ENCODE assay signal across 8 mouse cellular contexts in genomic region chr6:124996551-124997501, GRCm38 (mm10). TPM values are rescaled to one million over a fixed set of nuclear protein-coding genes. Genes with fewer than 3 reads are reported as not detected.
DNase-seq lines count a peak whose midpoint lies in the region; ATAC-seq and TF ChIP-seq lines count a peak whose summit lies in the region.

Gene Pianp (plus strand): TSS chr6:124996694.

- 1% methylated on average over 51 of the region's 78 CpGs for WGBS in forebrain, embryonic 13.5 days
- 1% methylated on average over 57 of the region's 78 CpGs for WGBS in heart, postnatal 0 days
- 2% methylated on average over 76 of the region's 78 CpGs for WGBS in liver, embryonic 15.5 days (ENCODE audit: insufficient replicate concordance)
- under 1% methylated on average over 54 of the region's 78 CpGs for WGBS in stomach, embryonic 15.5 days

- H3K4me3 ChIP-seq in brown adipose tissue, adult 24 weeks (ENCODE audit: insufficient read depth, low read depth, low read length) = peak within 1 kb of the TSS; percentile 39
- peak within 1 kb of the TSS; percentile 67 for H3K4me3 ChIP-seq in forebrain, embryonic 13.5 days
- peak within 1 kb of the TSS; percentile 50 for H3K4me3 ChIP-seq in heart, postnatal 0 days (ENCODE audit: low read depth, low read length)
- peak within 1 kb of the TSS; percentile 46 for H3K4me3 ChIP-seq in liver, embryonic 15.5 days (replicated peaks)
- H3K4me3 ChIP-seq in stomach, embryonic 15.5 days (replicated peaks) = peak within 1 kb of the TSS; percentile 55

- peaks cover 86% of the 10 kb centered on the region for H3K27me3 ChIP-seq in forebrain, embryonic 13.5 days
- peaks cover 81% of the 10 kb centered on the region for H3K27me3 ChIP-seq in heart, postnatal 0 days (ENCODE audit: control insufficient read depth, insufficient read depth, low read length)
- H3K27me3 ChIP-seq in liver, embryonic 15.5 days = peaks cover 100% of the 10 kb centered on the region
- H3K27me3 ChIP-seq in stomach, embryonic 15.5 days (replicated peaks) = peaks cover 74% of the 10 kb centered on the region

- H3K9ac ChIP-seq in forebrain, embryonic 13.5 days = peak within 1 kb of the TSS; percentile 86
- 0 out of 2 replicates have a peak within 1 kb of the TSS, but pooled peaks have one; percentile 2 for H3K9ac ChIP-seq in heart, postnatal 0 days (replicated peaks; ENCODE audit: low read depth, low read length)
- H3K9ac ChIP-seq in liver, embryonic 15.5 days = no peak within 1 kb of the TSS
- H3K9ac ChIP-seq in stomach, embryonic 15.5 days = peak within 1 kb of the TSS; percentile 44

- H3K36me3 ChIP-seq in forebrain, embryonic 13.5 days (ENCODE audit: poor library complexity, severe bottlenecking) = no peaks in the 10 kb centered on the region
- H3K36me3 ChIP-seq in heart, postnatal 0 days (replicated peaks; ENCODE audit: control insufficient read depth, insufficient read depth, low read length) = no peaks in the 10 kb centered on the region
- no peaks in the 10 kb centered on the region for H3K36me3 ChIP-seq in liver, embryonic 15.5 days (replicated peaks)
- H3K36me3 ChIP-seq in stomach, embryonic 15.5 days = no peaks in the 10 kb centered on the region

- H3K9me3 ChIP-seq in forebrain, embryonic 13.5 days (replicated peaks) = no peaks in the 10 kb centered on the region
- no peaks in the 10 kb centered on the region for H3K9me3 ChIP-seq in heart, postnatal 0 days (replicated peaks; ENCODE audit: control insufficient read depth, low read length)
- H3K9me3 ChIP-seq in liver, embryonic 15.5 days (replicated peaks) = no peaks in the 10 kb centered on the region
- no peaks in the 10 kb centered on the region for H3K9me3 ChIP-seq in stomach, embryonic 15.5 days

- no peak for DNase-seq in heart, postnatal 0 days (ENCODE audit: low spot score)
- DNase-seq in kidney, postnatal 25 days = peak; percentile 76 to 77
- DNase-seq in neural tube, embryonic 10.5 days (ENCODE audit: extremely low spot score, low spot score) = peak; percentile 84

- no peak within 1 kb of the TSS for H3K27ac ChIP-seq in brown adipose tissue, adult 24 weeks (replicated peaks; ENCODE audit: low read depth, low read length)
- peak within 1 kb of the TSS; percentile 61 for H3K27ac ChIP-seq in forebrain, embryonic 13.5 days
- H3K27ac ChIP-seq in heart, postnatal 0 days (ENCODE audit: low read depth) = no peak within 1 kb of the TSS
- H3K27ac ChIP-seq in liver, embryonic 15.5 days (replicated peaks) = no peak within 1 kb of the TSS
- H3K27ac ChIP-seq in stomach, embryonic 15.5 days = no peak within 1 kb of the TSS

- no peak for TF ChIP-seq EP300 in heart, postnatal 0 days (IDR thresholded peaks at IDR 0.05; ENCODE audit: low read depth)

- H3K4me2 ChIP-seq in forebrain, embryonic 13.5 days = peak within 1 kb of the TSS; percentile 97
- peak within 1 kb of the TSS; percentile 84 for H3K4me2 ChIP-seq in heart, postnatal 0 days (ENCODE audit: low read depth, low read length)
- H3K4me2 ChIP-seq in liver, embryonic 15.5 days = peak within 1 kb of the TSS; percentile 70
- peak within 1 kb of the TSS; percentile 100 for H3K4me2 ChIP-seq in stomach, embryonic 15.5 days

- H3K4me1 ChIP-seq in brown adipose tissue, adult 24 weeks (ENCODE audit: control insufficient read depth, insufficient read depth, insufficient read length, low read length) = no peaks in the 10 kb centered on the region; the same call in 1 of the 2 replicates
- peaks cover 29% of the 10 kb centered on the region for H3K4me1 ChIP-seq in forebrain, embryonic 13.5 days
- H3K4me1 ChIP-seq in heart, postnatal 0 days (ENCODE audit: control insufficient read depth, insufficient read depth) = peaks cover 6% of the 10 kb centered on the region; the same call in 1 of the 2 replicates
- H3K4me1 ChIP-seq in liver, embryonic 15.5 days (replicated peaks) = peaks cover 12% of the 10 kb centered on the region
- H3K4me1 ChIP-seq in stomach, embryonic 15.5 days = peaks cover 21% of the 10 kb centered on the region

- peak; percentile 74 for ATAC-seq in CD4-positive, CD25-positive, alpha-beta regulatory T cell, adult 4 months
- ATAC-seq in forebrain, embryonic 13.5 days = peak; percentile 88
- peak; percentile 52 for ATAC-seq in heart, postnatal 0 days (ENCODE audit: insufficient read depth, low read depth)
- ATAC-seq in liver, embryonic 15.5 days (ENCODE audit: insufficient read depth) = 0 out of 2 replicates have a peak, but pooled peaks have one; percentile 14
- peak; percentile 59; the same call in 1 of the 2 replicates for ATAC-seq in stomach, embryonic 15.5 days (ENCODE audit: insufficient read depth, low FRiP score, low read depth)

- TF ChIP-seq CTCF in heart, postnatal 0 days (IDR thresholded peaks at IDR 0.05; ENCODE audit: low read depth) = no peak

RNA-seq across cellular contexts. Expression of gene Pianp, which starts in this region (rescaled TPM):
- under 1 TPM in 1 of 2 experiments, not detected in 1; 0.15 TPM for polyA plus RNA-seq in CD4-positive, CD25-positive, alpha-beta regulatory T cell, adult 4 months (2017; shearing (Covaris generic))
- 0.54 TPM in 1 of 2 replicates, not detected in the other for polyA plus RNA-seq in brown adipose tissue, adult 24 weeks (2012; ENCODE audit: insufficient read depth, insufficient read length, missing spikeins)
- 13.0 and 16.1 TPM in 2 replicates for polyA plus RNA-seq in forebrain, embryonic 13.5 days (2015; fragmentation: Nextera tagmentation; extraction: Ambion mirVana)
- total RNA-seq in heart, postnatal 0 days (2014; rRNA removed; ENCODE audit: low replicate concordance) = not detected in 2 replicates
- polyA plus RNA-seq in heart, postnatal 0 days (2015; fragmentation: Nextera tagmentation; extraction: Ambion mirVana) = 0.37 TPM in 2 replicates
- polyA plus RNA-seq in liver, embryonic 15.5 days (2015; fragmentation: Nextera tagmentation; extraction: Ambion mirVana) = 0.07 TPM in 2 replicates
- 3.8 and 4.3 TPM in 2 replicates for polyA plus RNA-seq in stomach, embryonic 15.5 days (2015; fragmentation: Nextera tagmentation; extraction: Ambion mirVana)

Comparison
In these comparisons a context has a peak if more than half of its experiments do, and no peak if none do; other contexts are left out.
1. Peak in ATAC-seq in CD4-positive, CD25-positive, alpha-beta regulatory T cell, adult 4 months; RNA of the gene not detected or under 1 TPM.
2. Peak in ATAC-seq, H3K4me3 ChIP-seq, H3K9ac ChIP-seq and H3K4me2 ChIP-seq in heart, postnatal 0 days; RNA of the gene not detected or under 1 TPM.
3. Peak in ATAC-seq, H3K4me3 ChIP-seq and H3K4me2 ChIP-seq in liver, embryonic 15.5 days; RNA of the gene not detected or under 1 TPM.
4. ATAC-seq: peak in every context shown above with its lines; median percentile 88 in forebrain, embryonic 13.5 days; 74 in CD4-positive, CD25-positive, alpha-beta regulatory T cell, adult 4 months; 59 in stomach, embryonic 15.5 days; 52 in heart, postnatal 0 days; 14 in liver, embryonic 15.5 days.